Mouse (Mus musculus) liver, adult (tissue): ENCODE data around the gene Heg1.

Experiments
- GATA4 ChIP-seq: IDR thresholded peaks from 2 replicates; pipeline ENCODE4 v1.6.1; 2014; ENCODE audit warnings: mild to moderate bottlenecking, low read length; ENCODE audit not compliant: insufficient replicate concordance

The Heg1 gene

GRCm38 (mm10) chr16:33740416-33740815, 56.2 kb downstream of the Heg1 start:
- no peak for TF ChIP-seq GATA4

GRCm38 (mm10) chr16:33741795-33742194, 57.6 kb downstream of the Heg1 start:
- no peak for TF ChIP-seq GATA4

GRCm38 (mm10) chr16:33742233-33742632, 58.1 kb downstream of the Heg1 start:
- TF ChIP-seq GATA4, result no peak

- no peak for TF ChIP-seq GATA4
Observed at GRCm38 (mm10) chr16:33744622-33745419, 60.7 kb downstream of the Heg1 start.

GRCm38 (mm10) chr16:33745457-33745856, 61.3 kb downstream of the Heg1 start:
- TF ChIP-seq GATA4, result no peak

GRCm38 (mm10) chr16:33746074-33746676, 62.0 kb downstream of the Heg1 start:
- TF ChIP-seq GATA4, result no peak

- TF ChIP-seq GATA4, result no peak
Observed at GRCm38 (mm10) chr16:33747346-33747954, 63.3 kb downstream of the Heg1 start.

GRCm38 (mm10) chr16:33747994-33748393, 63.8 kb downstream of the Heg1 start:
- TF ChIP-seq GATA4, result no peak

GRCm38 (mm10) chr16:33751152-33751551, 67.0 kb downstream of the Heg1 start:
- no peak for TF ChIP-seq GATA4

GRCm38 (mm10) chr16:33751590-33751989, 67.4 kb downstream of the Heg1 start:
- TF ChIP-seq GATA4, result no peak

GRCm38 (mm10) chr16:33752904-33753578, 68.9 kb downstream of the Heg1 start:
- TF ChIP-seq GATA4, result no peak

GRCm38 (mm10) chr16:33755293-33755692, 71.1 kb downstream of the Heg1 start:
- TF ChIP-seq GATA4, result no peak

- TF ChIP-seq GATA4, result no peak
Observed at GRCm38 (mm10) chr16:33755961-33756360, 71.8 kb downstream of the Heg1 start.

- no peak for TF ChIP-seq GATA4
Observed at GRCm38 (mm10) chr16:33756396-33756795, 72.2 kb downstream of the Heg1 start.

GRCm38 (mm10) chr16:33759207-33759606, 75.0 kb downstream of the Heg1 start:
- TF ChIP-seq GATA4, result no peak

- TF ChIP-seq GATA4, result no peak
Observed at GRCm38 (mm10) chr16:33760542-33760941, 76.4 kb downstream of the Heg1 start.

- no peak for TF ChIP-seq GATA4
Observed at GRCm38 (mm10) chr16:33760996-33761395, 76.8 kb downstream of the Heg1 start.
